Mouse (Mus musculus) E14TG2a.4 (cell line): ENCODE results near the gene Rtraf.

Experiments
- H3K27me3 ChIP-seq: 2 replicates; pipeline ENCODE4 v1.6.1; 2014; ENCODE audit warnings: low read length, control low read depth; ENCODE audit not compliant: insufficient read depth
- H3K36me3 ChIP-seq: 2 replicates; pipeline ENCODE4 v1.6.1; 2014; ENCODE audit warnings: low read length, control low read depth; ENCODE audit not compliant: insufficient read depth
- H3K4me1 ChIP-seq: replicated peaks from 2 replicates; pipeline ENCODE4 v1.6.1; 2014; ENCODE audit warnings: low read depth, low read length, control low read depth
- H3K4me3 ChIP-seq: replicated peaks from 2 replicates; pipeline ENCODE4 v1.5.1; 2014; ENCODE audit warnings: mild to moderate bottlenecking, low read length
- H3K9me3 ChIP-seq: 2 replicates; pipeline ENCODE4 v1.6.1; 2014; ENCODE audit warnings: low read length, control low read depth
- CTCF ChIP-seq: conservative IDR thresholded peaks from 2 replicates; pipeline ENCODE4 v1.5.1; 2014; ENCODE audit warnings: low read length
- NANOG ChIP-seq: IDR thresholded peaks from 2 replicates; pipeline ENCODE4 v1.6.1; 2014; ENCODE audit warnings: borderline replicate concordance, low read length, mixed read lengths
- POU5F1 ChIP-seq: IDR thresholded peaks from 2 replicates; pipeline ENCODE4 v1.6.1; 2014; ENCODE audit warnings: low read length, borderline replicate concordance

Gene Rtraf

GRCm38 (mm10) chr14:19807339-19807738, 16.3 kb downstream of the Rtraf start:
- no peaks in the 10 kb centered on the region for H3K9me3 ChIP-seq

GRCm38 (mm10) chr14:19803623-19804022, 20.0 kb downstream of the Rtraf start:
- Histone ChIP-seq H3K9me3 (no peaks in the 10 kb centered on the region), H3K4me3 (0 out of 2 replicates have a peak overlapping the region, but pooled peaks have one; percentile 8), H3K4me1 (peaks cover 84% of the 10 kb centered on the region), H3K36me3 (peaks cover 96% of the 10 kb centered on the region), H3K27me3 (no peaks in the 10 kb centered on the region)
- TF ChIP-seq POU5F1 (no peak), NANOG (no peak), CTCF (no peak)

More at GRCm38 (mm10) chr14:19807339-19807738, 16.3 kb downstream of the Rtraf start:
- TF ChIP-seq CTCF = no peak
- TF ChIP-seq POU5F1 = no peak
- TF ChIP-seq NANOG = no peak
- Histone ChIP-seq H3K4me1 (peaks cover 55% of the 10 kb centered on the region), H3K36me3 (peaks cover 92% of the 10 kb centered on the region), H3K27me3 (no peaks in the 10 kb centered on the region), H3K4me3 (no peak overlapping the region)

- Histone ChIP-seq H3K27me3 (no peaks in the 10 kb centered on the region), H3K4me1 (peaks cover 88% of the 10 kb centered on the region), H3K9me3 (no peaks in the 10 kb centered on the region), H3K36me3 (peaks cover 100% of the 10 kb centered on the region), H3K4me3 (0 out of 2 replicates have a peak overlapping the region, but pooled peaks have one; percentile 21)
- TF ChIP-seq CTCF = no peak
- TF ChIP-seq POU5F1 = no peak
- no peak for TF ChIP-seq NANOG
Measured at GRCm38 (mm10) chr14:19803222-19803621, 20.4 kb downstream of the Rtraf start.

- TF ChIP-seq CTCF (no peak), POU5F1 (no peak), NANOG (no peak)
- Histone ChIP-seq H3K4me1 (peaks cover 85% of the 10 kb centered on the region), H3K27me3 (no peaks in the 10 kb centered on the region), H3K9me3 (no peaks in the 10 kb centered on the region), H3K4me3 (no peak overlapping the region), H3K36me3 (peaks cover 100% of the 10 kb centered on the region)
Measured at GRCm38 (mm10) chr14:19801474-19802215, 22.0 kb downstream of the Rtraf start.

GRCm38 (mm10) chr14:19800485-19800884, 23.1 kb downstream of the Rtraf start:
- no peaks in the 10 kb centered on the region for H3K9me3 ChIP-seq
- peaks cover 76% of the 10 kb centered on the region for H3K4me1 ChIP-seq
- TF ChIP-seq CTCF (no peak), NANOG (no peak), POU5F1 (no peak)
- H3K36me3 ChIP-seq = peaks cover 100% of the 10 kb centered on the region
- no peaks in the 10 kb centered on the region for H3K27me3 ChIP-seq
- no peak overlapping the region for H3K4me3 ChIP-seq

GRCm38 (mm10) chr14:19796541-19797304, 26.9 kb downstream of the Rtraf start:
- Histone ChIP-seq H3K4me3 (no peak overlapping the region), H3K36me3 (peaks cover 100% of the 10 kb centered on the region), H3K27me3 (no peaks in the 10 kb centered on the region), H3K9me3 (no peaks in the 10 kb centered on the region), H3K4me1 (peaks cover 59% of the 10 kb centered on the region)
- no peak for TF ChIP-seq POU5F1
- no peak for TF ChIP-seq CTCF
- no peak for TF ChIP-seq NANOG

- no peak for TF ChIP-seq CTCF
- no peak for TF ChIP-seq POU5F1
- no peak for TF ChIP-seq NANOG
- Histone ChIP-seq H3K4me3 (no peak overlapping the region), H3K9me3 (no peaks in the 10 kb centered on the region), H3K36me3 (peaks cover 100% of the 10 kb centered on the region), H3K4me1 (peaks cover 42% of the 10 kb centered on the region), H3K27me3 (no peaks in the 10 kb centered on the region)
Measured at GRCm38 (mm10) chr14:19794881-19795280, 28.7 kb downstream of the Rtraf start.

- no peak for TF ChIP-seq POU5F1
- TF ChIP-seq NANOG = no peak
- no peaks in the 10 kb centered on the region for H3K27me3 ChIP-seq
- H3K36me3 ChIP-seq = peaks cover 100% of the 10 kb centered on the region
- peaks cover 21% of the 10 kb centered on the region for H3K4me1 ChIP-seq
- H3K4me3 ChIP-seq = no peak overlapping the region
- no peaks in the 10 kb centered on the region for H3K9me3 ChIP-seq
Measured at GRCm38 (mm10) chr14:19788443-19788842, 35.2 kb downstream of the Rtraf start.
